Mouse (Mus musculus): Measurements from ENCODE around the gene Sec13.

DNA sequence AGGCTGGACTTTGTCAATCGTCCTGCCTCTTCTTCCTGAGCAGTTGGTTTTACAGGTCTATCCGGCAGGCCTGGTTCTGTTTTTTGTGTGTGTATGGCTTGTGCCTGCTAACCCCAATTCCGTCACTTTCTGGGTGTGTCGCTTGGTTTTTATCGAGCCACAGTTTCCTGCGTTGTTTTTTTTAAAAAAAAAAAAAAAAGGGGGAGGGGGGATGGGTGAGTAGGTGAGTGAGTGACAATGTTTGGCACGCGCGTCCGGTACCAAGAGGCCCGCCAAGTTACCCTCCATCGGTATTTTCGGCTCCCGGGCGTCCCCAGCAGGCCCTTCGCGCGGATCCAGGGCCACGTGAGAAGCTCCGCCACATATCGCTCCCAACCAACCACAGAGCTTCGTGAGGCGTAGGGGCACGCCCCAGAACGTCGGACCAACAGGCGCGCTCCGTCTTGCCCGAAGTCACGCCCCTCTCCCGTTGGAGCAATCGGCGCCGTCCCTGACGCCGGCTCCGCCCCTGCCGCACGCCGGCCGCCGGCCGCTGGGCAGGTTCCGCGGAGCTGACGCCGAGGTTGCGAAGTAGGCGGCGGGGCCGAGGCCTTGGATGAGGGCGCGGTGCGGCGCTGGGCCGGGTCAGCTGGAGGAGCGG lies 43.8 kb downstream of the Sec13 start, which contains the start of gene Tatdn2:
- TF ChIP-seq EP300 (IDR thresholded peaks at IDR 0.05; ENCODE audit: low read depth): peak; percentile 88
- peak; percentile 11; the same call in 1 of the 2 replicates for TF ChIP-seq CTCF (IDR thresholded peaks at IDR 0.05; ENCODE audit: low read depth)
